Mouse (Mus musculus) heart, postnatal 14 days (tissue): ENCODE measurements around the gene Mib2. TPM values are rescaled to one million over a fixed set of nuclear protein-coding genes. Genes with fewer than 3 reads are reported as not detected.

ENCODE experiments used
- DNase-seq, 2 experiments: peaks; one replicate each; pipeline ENCODE4 v3.0.0; 2021 to 2022
- intact Hi-C: fragments of 180-260 bp; cut with DNase I; formaldehyde crosslinking; loops from one replicate; pipeline ENCODE4 v1.15.1; 2025
- total RNA-seq, 2 experiments: library from RNA; stranded (reverse); gene quantifications; 2 replicates each; pipeline ENCODE4 v1.2.3; 2021

The Mib2 gene
- total RNA-seq, 2 experiments from 2014 or later: 22.4 to 24.9 TPM

DNA sequence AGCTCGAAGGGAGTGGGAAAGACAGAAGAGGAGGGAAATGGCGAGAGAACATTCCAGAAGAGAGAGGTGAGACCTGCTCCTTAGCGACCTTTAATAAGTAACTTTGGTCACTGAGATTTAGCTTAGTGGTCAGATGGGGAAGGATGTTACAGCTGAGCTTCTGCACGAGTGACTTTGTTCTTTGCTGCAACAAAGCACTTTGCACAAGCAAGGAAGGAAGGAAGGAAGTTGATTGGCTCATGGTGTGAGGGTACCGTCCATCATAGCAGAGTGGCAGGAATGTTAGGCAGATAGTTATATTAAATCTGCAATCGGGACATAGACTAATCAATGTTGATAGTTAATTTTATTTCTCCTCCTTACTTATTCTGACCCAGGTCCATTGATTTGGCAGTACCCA is 38.7 kb downstream of the Mib2 start:
- DNase-seq: no peak
- intact Hi-C loops: no loop called here

DNA sequence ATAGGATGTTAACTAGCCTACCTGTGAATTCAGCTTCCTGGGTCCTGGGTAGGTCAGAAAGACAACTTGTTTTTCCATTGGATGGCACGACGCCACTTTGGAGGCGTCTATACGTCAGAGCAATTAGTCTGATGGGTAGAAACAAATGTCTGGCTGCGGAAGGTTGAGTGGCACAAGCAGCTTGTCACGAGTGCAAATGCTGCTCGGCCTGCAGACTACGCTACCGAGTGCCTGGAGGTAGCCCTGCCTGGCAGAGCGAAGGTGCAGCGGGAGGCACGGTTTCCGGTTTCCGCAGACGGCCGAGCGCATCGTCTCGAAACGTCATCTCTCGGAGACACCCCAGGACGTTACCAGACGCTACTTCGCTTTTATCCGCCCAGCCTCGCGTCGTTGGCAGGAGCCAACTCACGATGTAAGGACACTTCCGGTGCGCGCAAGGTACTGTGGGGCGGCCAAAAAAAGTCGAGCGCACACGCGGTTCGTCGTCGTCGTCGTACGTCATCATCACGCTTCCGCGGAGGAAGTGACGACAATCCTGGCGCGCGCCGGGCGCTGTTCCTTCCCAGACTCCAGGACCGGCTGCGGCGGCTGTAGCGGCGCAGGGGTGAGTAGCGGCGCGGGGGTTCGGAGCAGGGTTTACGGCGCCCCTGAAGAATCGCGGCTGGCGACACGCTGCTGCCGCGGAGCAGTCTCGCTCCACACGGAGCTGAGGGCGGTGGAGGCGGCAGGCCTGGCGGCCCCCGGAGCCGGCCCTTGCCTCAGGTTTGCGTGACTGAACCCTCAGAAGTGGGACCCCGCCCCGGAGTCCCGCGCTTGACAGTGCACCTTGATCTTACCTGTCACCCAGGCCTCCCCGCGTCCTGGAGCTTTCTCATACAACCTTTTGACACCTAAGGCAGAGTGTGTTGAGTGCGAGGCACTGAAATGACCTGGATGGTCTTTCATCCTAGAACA is 44.4 kb downstream of the Mib2 start, which contains the start of gene Cdk11b:
Cdk11b (plus strand) TSS at position 517 of the 954 bp plus-strand sequence.
- intact Hi-C loops: loop anchor here (5.0 kb wide), 1 partner anchor 43 kb away; the partner anchor contains the start of gene Mib2
- DNase-seq: peak; percentile 94 to 97

DNA sequence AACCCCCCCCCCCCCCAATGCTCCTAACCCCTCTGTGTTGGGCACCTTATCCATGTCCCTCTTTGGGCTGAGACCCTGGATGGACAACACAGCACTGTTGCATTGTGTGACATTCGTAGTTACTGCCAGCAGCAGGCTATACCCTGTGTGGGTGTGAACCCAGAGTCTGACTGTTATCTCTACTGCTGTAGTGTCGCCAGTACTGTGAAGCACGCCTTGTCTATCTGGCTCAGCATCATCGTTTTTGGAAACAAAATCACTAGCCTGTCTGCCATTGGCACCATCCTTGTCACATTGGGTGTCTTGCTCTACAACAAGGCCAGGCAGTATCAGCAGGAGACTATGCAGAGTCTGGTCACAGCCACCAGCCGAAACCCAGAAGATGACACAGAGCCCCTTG is 50.7 kb downstream of the Mib2 start:
- DNase-seq: no peak
- intact Hi-C loops: no loop called here

DNA sequence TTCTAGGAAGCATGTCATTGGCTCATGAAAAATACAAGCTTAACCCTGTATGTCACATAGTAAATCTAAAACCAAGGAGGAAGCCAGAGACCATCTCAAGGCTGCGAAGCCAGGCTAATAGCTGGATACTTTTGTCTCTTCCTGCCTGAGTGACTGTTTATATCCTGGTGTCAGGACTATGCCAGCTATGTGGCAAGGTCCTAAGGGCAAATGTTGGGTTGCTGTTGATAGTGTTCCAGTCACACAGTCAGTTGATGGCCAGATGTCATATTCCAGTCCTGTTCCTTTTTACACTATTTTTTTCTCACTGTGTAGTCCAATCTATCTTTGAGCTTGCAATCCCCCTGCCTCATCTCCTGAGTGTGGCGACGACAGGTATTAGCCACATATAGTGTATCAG is 55.7 kb downstream of the Mib2 start:
- DNase-seq: no peak
- intact Hi-C loops: no loop called here

DNA sequence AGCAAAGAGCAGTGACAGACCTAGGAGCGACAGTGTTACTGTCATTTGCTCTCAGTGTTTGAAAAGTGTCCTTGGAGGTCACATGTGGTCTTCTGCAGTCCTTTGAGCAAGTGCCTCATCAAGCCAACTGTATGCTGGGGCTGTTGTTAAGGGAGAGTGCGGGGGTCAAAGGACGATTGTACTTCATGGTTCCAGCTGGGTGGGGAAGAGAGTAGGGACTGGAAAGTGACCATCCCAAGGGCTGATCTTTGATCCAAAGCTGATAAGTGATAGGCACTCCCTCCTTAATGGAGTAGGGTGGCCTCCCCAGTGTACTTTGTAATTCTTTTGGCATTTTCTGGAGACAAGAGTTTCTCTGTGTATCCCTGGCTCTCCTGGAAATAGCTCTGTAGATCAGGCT is 57.1 kb downstream of the Mib2 start:
- intact Hi-C loops: no loop called here
- DNase-seq: no peak

DNA sequence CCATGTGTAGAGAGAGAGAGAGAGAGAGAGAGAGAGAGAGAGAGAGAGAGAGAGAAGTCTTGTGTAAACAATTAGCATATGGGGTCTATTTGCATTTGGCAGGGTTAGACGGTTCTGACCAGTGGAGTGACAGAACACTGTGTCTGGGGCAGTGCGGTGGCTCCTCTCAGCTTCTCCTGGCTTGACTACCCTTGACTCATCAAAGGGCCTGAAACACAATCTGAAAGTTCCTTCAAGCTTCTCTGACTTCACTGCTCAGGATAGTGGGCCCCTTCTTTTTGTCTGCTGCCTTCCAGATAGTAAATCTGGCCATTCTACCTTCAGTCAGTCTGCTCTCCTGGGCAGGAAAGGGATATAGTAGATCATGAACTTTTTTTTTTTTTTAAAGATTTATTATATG is 62.2 kb downstream of the Mib2 start:
- no peak for DNase-seq
- intact Hi-C loops: no loop called here

DNA sequence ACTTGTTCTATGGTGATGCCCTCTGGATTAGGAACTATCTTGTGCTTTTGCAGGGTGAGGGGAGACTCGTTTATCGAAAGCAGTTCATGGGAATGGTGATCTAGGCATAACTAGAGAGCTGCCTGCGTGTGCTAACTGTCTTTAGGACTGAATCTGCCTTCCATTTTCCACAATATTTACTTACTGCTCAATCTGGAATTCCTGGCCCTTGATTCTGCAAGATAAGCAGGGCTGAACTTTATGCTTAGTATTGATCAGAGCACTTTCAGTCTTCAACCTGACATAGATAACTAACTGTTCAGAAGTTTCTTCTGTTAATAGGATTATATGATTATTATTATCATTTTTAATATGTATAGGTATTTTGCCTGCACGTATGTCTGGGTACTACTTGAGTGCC is 63.9 kb downstream of the Mib2 start:
- intact Hi-C loops: no loop called here
- DNase-seq: no peak

Other genes with a start within 250 kb of the Mib2 start
- gene Tmem52, start 200.1 kb downstream of the Mib2 start, total RNA-seq: 1 to 10 TPM; 3.6 to 6.9 TPM
- 100 to 1,000 TPM; 207 to 223 TPM for gene Gnb1, start 177.8 kb downstream of the Mib2 start, total RNA-seq
- gene Nadk, start 106.8 kb downstream of the Mib2 start, total RNA-seq: 10 to 100 TPM; 36.6 to 36.7 TPM
- gene Slc35e2, start 67.8 kb downstream of the Mib2 start, total RNA-seq: 10 to 100 TPM; 11.2 to 11.4 TPM
- gene Cdk11b, start 44.3 kb downstream of the Mib2 start, total RNA-seq: 10 to 100 TPM; 25.8 to 28.9 TPM
- not detected for gene Gm10563, start 23.8 kb downstream of the Mib2 start, total RNA-seq
- 10 to 100 TPM; 14.5 to 16.8 TPM for gene Mmp23, start 15.8 kb downstream of the Mib2 start, total RNA-seq
- gene Fndc10, start 25.1 kb upstream of the Mib2 start, total RNA-seq: 1 to 10 TPM; 1.5 to 1.8 TPM
- 10 to 100 TPM; 44.3 to 48.6 TPM for gene Ssu72, start 35.6 kb upstream of the Mib2 start, total RNA-seq
- under 1 TPM; 0.38 to 0.44 TPM for gene Tmem240, start 65.6 kb upstream of the Mib2 start, total RNA-seq
- gene Atad3a, start 91.9 kb upstream of the Mib2 start, total RNA-seq: 10 to 100 TPM; 54.3 to 59.2 TPM
- 10 to 100 TPM in 1 of 2 experiments, 1 to 10 TPM in 1; 9.2 to 12.6 TPM for gene Vwa1, start 105.5 kb upstream of the Mib2 start, total RNA-seq
- 1 to 10 TPM; 1.2 TPM for gene Tmem88b, start 116.7 kb upstream of the Mib2 start, total RNA-seq
- not detected for gene Ankrd65, start 121.2 kb upstream of the Mib2 start, total RNA-seq
- 10 to 100 TPM; 72.4 to 72.5 TPM for gene Mrpl20, start 133.7 kb upstream of the Mib2 start, total RNA-seq
- 10 to 100 TPM; 49.1 to 55.8 TPM for gene Ccnl2, start 143.3 kb upstream of the Mib2 start, total RNA-seq
- 10 to 100 TPM; 96.4 to 97.5 TPM for gene Aurkaip1, start 162.1 kb upstream of the Mib2 start, total RNA-seq
- 10 to 100 TPM; 46.9 to 58.4 TPM for gene Mxra8, start 170.5 kb upstream of the Mib2 start, total RNA-seq
- 10 to 100 TPM; 41.1 to 46.6 TPM for gene Dvl1, start 178.2 kb upstream of the Mib2 start, total RNA-seq
- gene Tas1r3, start 194.2 kb upstream of the Mib2 start, total RNA-seq: under 1 TPM; 0.26 to 0.32 TPM
- gene Cptp, start 200.2 kb upstream of the Mib2 start, total RNA-seq: 10 to 100 TPM in 1 of 2 experiments, 1 to 10 TPM in 1; 9.9 to 10.6 TPM
- gene Ints11, start 200.3 kb upstream of the Mib2 start, total RNA-seq: 10 to 100 TPM; 16.9 to 19.5 TPM
- 10 to 100 TPM; 14.8 to 18.0 TPM for gene Pusl1, start 222.6 kb upstream of the Mib2 start, total RNA-seq
- gene Acap3, start 222.6 kb upstream of the Mib2 start, total RNA-seq: 10 to 100 TPM; 19.6 to 21.6 TPM